Comparison of ENCODE assay signal across 20 mouse cellular contexts in the genomic region with DNA sequence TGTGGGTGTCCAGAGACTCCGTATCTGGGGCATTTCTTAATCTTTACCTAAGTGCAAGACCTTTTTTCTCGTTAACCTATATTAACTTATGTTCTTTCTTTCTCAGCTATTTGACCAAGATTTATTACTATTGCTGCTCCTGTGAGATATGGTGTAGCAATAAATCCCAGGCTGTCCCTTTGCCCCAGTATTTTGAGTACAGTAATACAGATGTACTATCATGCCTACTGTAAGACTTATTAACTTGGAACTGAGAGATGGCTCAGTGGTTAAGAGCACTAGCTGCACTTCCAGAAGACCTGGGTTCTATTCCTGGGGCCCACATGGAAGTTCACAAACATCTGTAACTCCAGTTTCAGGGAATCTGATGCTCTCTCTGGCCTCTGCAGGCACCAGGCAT. TPM values are rescaled to one million over a fixed set of nuclear protein-coding genes. Genes with fewer than 3 reads are reported as not detected.
A peak's percentile ranks its signal among the peaks of the same experiment; 100 is the strongest.
DNase-seq lines count a peak whose midpoint lies in the region; ATAC-seq lines count a peak whose summit lies in the region.
"Had no signal": no experiment of that assay in that cellular context is flagged by ENCODE, and none has a peak within 500 bp of the region (broad histone marks: within the 10 kb centered on the region; RNA-seq: fewer than 3 reads in every experiment).

No protein-coding gene starts in this region.

- H3K4me3 ChIP-seq in intestine, embryonic 16.5 days (ENCODE audit: low read length): no peak overlapping the region
- H3K4me3 ChIP-seq: embryonic facial prominence, embryonic 10.5 days; embryonic facial prominence, embryonic 12.5 days; forebrain, embryonic 12.5 days had no signal

- DNase-seq in kidney, adult 9 months: peak; percentile 0
- no peak for DNase-seq in kidney, adult 8-10 months
- DNase-seq in adrenal gland, adult 18-20 months (ENCODE audit: low spot score in 2 of 2): no peak
- no peak for DNase-seq in thymus, postnatal 25 days
- DNase-seq: adrenal gland, adult 8-10 months; adrenal gland, postnatal 14 days; adrenal gland, postnatal 36 days; cerebellum, adult 11-12 months; cerebellum, adult 2 months; cerebellum, adult 9-10 months; cerebellum, postnatal 10 days; cerebellum, postnatal 25 days had no signal

- WGBS in intestine, embryonic 16.5 days: 53% methylated on average over 2 of the region's 2 CpGs

- H3K9ac ChIP-seq in intestine, embryonic 16.5 days (ENCODE audit: low read depth, low read length): no peak overlapping the region
- H3K9ac ChIP-seq: embryonic facial prominence, embryonic 12.5 days; forebrain, embryonic 12.5 days had no signal

- no peaks in the 10 kb centered on the region for H3K9me3 ChIP-seq in intestine, embryonic 16.5 days (ENCODE audit: control insufficient read depth, low read length)
- H3K9me3 ChIP-seq: embryonic facial prominence, embryonic 10.5 days; embryonic facial prominence, embryonic 12.5 days; forebrain, embryonic 12.5 days had no signal

- H3K27ac ChIP-seq in intestine, embryonic 16.5 days (ENCODE audit: low read length): peak overlapping the region; percentile 65
- H3K27ac ChIP-seq: embryonic facial prominence, embryonic 10.5 days; embryonic facial prominence, embryonic 12.5 days; forebrain, embryonic 12.5 days had no signal

- no peaks in the 10 kb centered on the region for H3K27me3 ChIP-seq in intestine, embryonic 16.5 days (replicated peaks; ENCODE audit: control insufficient read depth, insufficient read depth, low read length)
- H3K27me3 ChIP-seq: embryonic facial prominence, embryonic 12.5 days; forebrain, embryonic 12.5 days had no signal

- H3K4me2 ChIP-seq in intestine, embryonic 16.5 days (ENCODE audit: low read depth, low read length): no peak overlapping the region
- H3K4me2 ChIP-seq: embryonic facial prominence, embryonic 12.5 days; forebrain, embryonic 12.5 days had no signal

- H3K4me1 ChIP-seq in intestine, embryonic 16.5 days (ENCODE audit: control insufficient read depth, insufficient read depth, low read length): peaks cover 6% of the 10 kb centered on the region; the same call in 1 of the 2 replicates
- H3K4me1 ChIP-seq: embryonic facial prominence, embryonic 10.5 days; embryonic facial prominence, embryonic 12.5 days; forebrain, embryonic 12.5 days had no signal

- H3K36me3 ChIP-seq in intestine, embryonic 16.5 days (ENCODE audit: control insufficient read depth, insufficient read depth, low read length): no peaks in the 10 kb centered on the region
- H3K36me3 ChIP-seq: embryonic facial prominence, embryonic 10.5 days; embryonic facial prominence, embryonic 12.5 days; forebrain, embryonic 12.5 days had no signal

- ATAC-seq in intestine, embryonic 16.5 days: peak; percentile 91
- ATAC-seq: forebrain, embryonic 14.5 days; forebrain, embryonic 16.5 days had no signal

RNA-seq across cellular contexts. Expression of a gene that starts 25.7 kb away (rescaled TPM):
- 1.4 and 3.4 TPM in 2 replicates for polyA plus RNA-seq in intestine, embryonic 16.5 days (2015; fragmentation: Nextera tagmentation; extraction: Ambion mirVana)
- total RNA-seq in adrenal gland, adult 18-20 months (2021): 1 to 10 TPM; 3.1 to 3.5 TPM
- total RNA-seq: MEL had no signal
- polyA plus RNA-seq: C2C12; forebrain, embryonic 12.5 days had no signal
